Mouse (Mus musculus) heart, adult 2 months (tissue): ENCODE measurements around the gene Camsap2. TPM values are rescaled to one million over a fixed set of nuclear protein-coding genes. Genes with fewer than 3 reads are reported as not detected.

Source experiments
- DNase-seq, 2 experiments: peaks; one replicate each; pipeline ENCODE4 v3.0.0; 2021
- H3K27ac ChIP-seq: fragments of 200-600 bp; 2 replicates; pipeline ENCODE4 v1.8.1; 2022
- H3K27me3 ChIP-seq: fragments of 200-500 bp; 2 replicates; pipeline ENCODE4 v1.6.1; 2012; ENCODE audit warnings: mild to moderate bottlenecking, low read length, inconsistent platforms, mixed read lengths; ENCODE audit not compliant: control insufficient read depth, insufficient read depth
- H3K36me3 ChIP-seq: fragments of 200-500 bp; 2 replicates; pipeline ENCODE4 v1.6.1; 2012; ENCODE audit warnings: low read length, inconsistent platforms; ENCODE audit not compliant: control insufficient read depth, insufficient read depth
- H3K4me1 ChIP-seq: fragments of 200-500 bp; 2 replicates; pipeline ENCODE4 v1.6.1; 2011; ENCODE audit warnings: low read length; ENCODE audit not compliant: control insufficient read depth, insufficient read depth
- H3K4me3 ChIP-seq: fragments of 200-600 bp; 2 replicates; pipeline ENCODE4 v1.8.1; 2022
- H3K79me2 ChIP-seq: fragments of 200-500 bp; replicated peaks from 2 replicates; pipeline ENCODE4 v1.6.1; 2012; ENCODE audit warnings: mild to moderate bottlenecking, inconsistent platforms, low read length, moderate library complexity, mixed read lengths; ENCODE audit not compliant: control insufficient read depth, insufficient read depth
- H3K9ac ChIP-seq: fragments of 200-500 bp; 2 replicates; pipeline ENCODE4 v1.6.1; 2012; ENCODE audit warnings: low read depth, mild to moderate bottlenecking, control low read depth, inconsistent platforms, low read length, mixed read lengths
- CTCF ChIP-seq: fragments of 200-600 bp; IDR thresholded peaks from 2 replicates; pipeline ENCODE4 v1.8.1; 2022; ENCODE audit warnings: antibody characterized with exemption, mild to moderate bottlenecking, moderate library complexity
- EP300 ChIP-seq: fragments of 200-500 bp; IDR thresholded peaks from 2 replicates; pipeline ENCODE4 v1.6.1; 2011; ENCODE audit warnings: low read depth, low read length, control low read depth; ENCODE audit not compliant: insufficient read depth
- POLR2A ChIP-seq: fragments of 200-500 bp; IDR thresholded peaks from 2 replicates; pipeline ENCODE4 v1.6.1; 2011; ENCODE audit warnings: mild to moderate bottlenecking, low read depth, low read length, control low read depth; ENCODE audit not compliant: insufficient read depth
- WGBS: fragments of 180-500 bp; shearing (Covaris S2); methylation state at CpG from one replicate; pipeline ENCODE4 v1.1.7; 2018; 5-methylcytosine and 5-hydroxymethylcytosine counted together
- intact Hi-C: fragments of 180-260 bp; cut with DNase I; formaldehyde crosslinking; loops from one replicate; pipeline ENCODE4 v1.15.1; 2025
- polyA plus RNA-seq: library from polyadenylated mRNA; depleted of rRNA; stranded (reverse); fragments of >200 nt; gene quantifications from 2 replicates; pipeline ENCODE4 v1.2.3, GENCODE M21; 2012
- total RNA-seq, 2 experiments: library from RNA; stranded (reverse); gene quantifications; 2 replicates each; pipeline ENCODE4 v1.2.3; 2021

Camsap2 gene
- total and polyA plus RNA-seq, 3 experiments: 4.3 to 21.3 (median 21.2) TPM

GRCm38 (mm10) chr1:136232285-136232926 is 113.5 kb downstream of the Camsap2 start:
- intact Hi-C loops: no loop called here
- no peak for TF ChIP-seq EP300
- no peak for TF ChIP-seq CTCF
- no peak for TF ChIP-seq POLR2A
- H3K4me3 ChIP-seq: no peak overlapping the region
- H3K27me3 ChIP-seq: peaks cover 11% of the 10 kb centered on the region
- no peak overlapping the region for H3K27ac ChIP-seq
- DNase-seq: no peak
- 16% methylated on average over 9 of the region's 9 CpGs for WGBS
- H3K4me1 ChIP-seq: no peaks in the 10 kb centered on the region
- H3K9ac ChIP-seq: no peak overlapping the region
- H3K36me3 ChIP-seq: no peaks in the 10 kb centered on the region
- no peaks in the 10 kb centered on the region for H3K79me2 ChIP-seq

GRCm38 (mm10) chr1:136231596-136231995 is 114.3 kb downstream of the Camsap2 start:
- no peak for TF ChIP-seq POLR2A
- no peak for TF ChIP-seq CTCF
- TF ChIP-seq EP300: no peak
- no peak overlapping the region for H3K9ac ChIP-seq
- peaks cover 11% of the 10 kb centered on the region for H3K27me3 ChIP-seq
- DNase-seq: no peak
- H3K4me1 ChIP-seq: no peaks in the 10 kb centered on the region
- no peaks in the 10 kb centered on the region for H3K79me2 ChIP-seq
- H3K4me3 ChIP-seq: no peak overlapping the region
- no peak overlapping the region for H3K27ac ChIP-seq
- H3K36me3 ChIP-seq: no peaks in the 10 kb centered on the region
- intact Hi-C loops: no loop called here
- WGBS: 20% methylated on average over 6 of the region's 6 CpGs

- H3K4me1 ChIP-seq: no peaks in the 10 kb centered on the region
- peaks cover 11% of the 10 kb centered on the region for H3K27me3 ChIP-seq
- H3K36me3 ChIP-seq: no peaks in the 10 kb centered on the region
- WGBS: 75% methylated on average over 11 of the region's 11 CpGs
- no peak overlapping the region for H3K9ac ChIP-seq
- no peaks in the 10 kb centered on the region for H3K79me2 ChIP-seq
- no peak overlapping the region for H3K4me3 ChIP-seq
- TF ChIP-seq CTCF (no peak), EP300 (no peak), POLR2A (no peak)
- no peak overlapping the region for H3K27ac ChIP-seq
- no peak for DNase-seq
- intact Hi-C loops: no loop called here
Measured at GRCm38 (mm10) chr1:136230201-136230600, 115.7 kb downstream of the Camsap2 start.

- Histone ChIP-seq H3K4me3 (no peak overlapping the region), H3K9ac (no peak overlapping the region), H3K27me3 (peaks cover 9% of the 10 kb centered on the region), H3K27ac (no peak overlapping the region), H3K4me1 (no peaks in the 10 kb centered on the region), H3K79me2 (no peaks in the 10 kb centered on the region), H3K36me3 (no peaks in the 10 kb centered on the region)
- intact Hi-C loops: no loop called here
- WGBS: 76% methylated on average over 6 of the region's 6 CpGs
- TF ChIP-seq EP300 (no peak), CTCF (no peak), POLR2A (no peak)
- DNase-seq: no peak
Measured at GRCm38 (mm10) chr1:136229040-136229373, 116.9 kb downstream of the Camsap2 start.

GRCm38 (mm10) chr1:136228328-136229039 is 117.4 kb downstream of the Camsap2 start:
- intact Hi-C loops: no loop called here
- H3K9ac ChIP-seq: no peak overlapping the region
- WGBS: 30% methylated on average over 13 of the region's 13 CpGs

GRCm38 (mm10) chr1:136227870-136228269 is 118.0 kb downstream of the Camsap2 start:
- no peaks in the 10 kb centered on the region for H3K79me2 ChIP-seq
- peaks cover 7% of the 10 kb centered on the region for H3K27me3 ChIP-seq
- H3K9ac ChIP-seq: no peak overlapping the region
- WGBS: 55% methylated on average over 4 of the region's 4 CpGs
- H3K27ac ChIP-seq: no peak overlapping the region
- H3K4me3 ChIP-seq: no peak overlapping the region
- no peaks in the 10 kb centered on the region for H3K4me1 ChIP-seq
- no peak for TF ChIP-seq POLR2A
- TF ChIP-seq CTCF: no peak
- TF ChIP-seq EP300: no peak
- intact Hi-C loops: no loop called here
- no peak for DNase-seq
- H3K36me3 ChIP-seq: no peaks in the 10 kb centered on the region

More at GRCm38 (mm10) chr1:136228328-136229039, 117.4 kb downstream of the Camsap2 start:
- Histone ChIP-seq H3K27ac (no peak overlapping the region), H3K79me2 (no peaks in the 10 kb centered on the region), H3K4me3 (no peak overlapping the region), H3K4me1 (no peaks in the 10 kb centered on the region), H3K36me3 (no peaks in the 10 kb centered on the region), H3K27me3 (peaks cover 7% of the 10 kb centered on the region)
- TF ChIP-seq POLR2A (no peak), CTCF (no peak), EP300 (no peak)
- peak in 1 of 2 experiments; percentile 9 for DNase-seq
